Mouse (Mus musculus) ES-Bruce4 (cell line): Measurements from ENCODE around the gene Pik3r5. TPM values are rescaled to one million over a fixed set of nuclear protein-coding genes. Genes with fewer than 3 reads are reported as not detected.

Experiments used
- H3K27ac ChIP-seq: 2 replicates; pipeline ENCODE4 v1.5.1; 2012; ENCODE audit warnings: low read length, inconsistent platforms; ENCODE audit not compliant: insufficient read depth
- H3K27me3 ChIP-seq: 2 replicates; pipeline ENCODE4 v1.6.1; 2012; ENCODE audit warnings: mild to moderate bottlenecking, low read length, inconsistent platforms; ENCODE audit not compliant: control insufficient read depth, poor library complexity, insufficient read depth, severe bottlenecking
- H3K36me3 ChIP-seq: 2 replicates; pipeline ENCODE4 v1.6.1; 2012; ENCODE audit warnings: inconsistent platforms, mild to moderate bottlenecking, low read length, moderate library complexity; ENCODE audit not compliant: control insufficient read depth, poor library complexity, insufficient read depth, severe bottlenecking
- H3K4me1 ChIP-seq: one replicate; pipeline ENCODE4 v1.8.1; 2011; ENCODE audit warnings: low read length; ENCODE audit not compliant: control insufficient read depth, insufficient read depth
- H3K4me3 ChIP-seq: 2 replicates; pipeline ENCODE4 v1.5.1; 2011; ENCODE audit warnings: low read depth, mild to moderate bottlenecking, low read length
- H3K9ac ChIP-seq: 2 replicates; pipeline ENCODE4 v1.6.1; 2012; ENCODE audit warnings: low read depth, mild to moderate bottlenecking, inconsistent platforms; ENCODE audit not compliant: poor library complexity, severe bottlenecking
- H3K9me3 ChIP-seq: replicated peaks from 2 replicates; pipeline ENCODE4 v1.6.1; 2012; ENCODE audit warnings: mild to moderate bottlenecking, low read length, inconsistent platforms; ENCODE audit not compliant: control insufficient read depth, poor library complexity, insufficient read depth, severe bottlenecking
- CTCF ChIP-seq: IDR thresholded peaks from one replicate; pipeline ENCODE4 v1.8.1; 2011; ENCODE audit warnings: low read depth, low read length
- EP300 ChIP-seq: IDR thresholded peaks from 2 replicates; pipeline ENCODE4 v1.6.1; 2011; ENCODE audit warnings: low read depth, low read length; ENCODE audit not compliant: insufficient read depth
- POLR2A ChIP-seq: IDR thresholded peaks from one replicate; pipeline ENCODE4 v1.8.1; 2011; ENCODE audit warnings: low read length; ENCODE audit not compliant: insufficient read depth
- polyA plus RNA-seq: library from polyadenylated mRNA; stranded (reverse); fragments of >200 nt; gene quantifications from 2 replicates; pipeline ENCODE4 v1.2.4, GENCODE M21; 2011; ENCODE audit warnings: low read depth; ENCODE audit not compliant: missing spikeins, insufficient read depth, insufficient read length

Gene Pik3r5
- polyA plus RNA-seq, 1 experiment: 1.7 TPM

GRCm38 (mm10) chr11:68453301-68453700 is 21.4 kb downstream of the Pik3r5 start:
- H3K27ac ChIP-seq: no peak overlapping the region
- no peak overlapping the region for H3K9ac ChIP-seq
- H3K4me3 ChIP-seq: no peak overlapping the region
- no peaks in the 10 kb centered on the region for H3K27me3 ChIP-seq
- no peaks in the 10 kb centered on the region for H3K4me1 ChIP-seq
- H3K9me3 ChIP-seq: no peaks in the 10 kb centered on the region
- no peaks in the 10 kb centered on the region for H3K36me3 ChIP-seq
- TF ChIP-seq POLR2A (no peak), EP300 (no peak), CTCF (no peak)

GRCm38 (mm10) chr11:68458086-68458485 is 26.2 kb downstream of the Pik3r5 start:
- Histone ChIP-seq H3K9me3 (no peaks in the 10 kb centered on the region), H3K36me3 (no peaks in the 10 kb centered on the region)
- TF ChIP-seq CTCF (no peak), POLR2A (no peak), EP300 (no peak)

DNA sequence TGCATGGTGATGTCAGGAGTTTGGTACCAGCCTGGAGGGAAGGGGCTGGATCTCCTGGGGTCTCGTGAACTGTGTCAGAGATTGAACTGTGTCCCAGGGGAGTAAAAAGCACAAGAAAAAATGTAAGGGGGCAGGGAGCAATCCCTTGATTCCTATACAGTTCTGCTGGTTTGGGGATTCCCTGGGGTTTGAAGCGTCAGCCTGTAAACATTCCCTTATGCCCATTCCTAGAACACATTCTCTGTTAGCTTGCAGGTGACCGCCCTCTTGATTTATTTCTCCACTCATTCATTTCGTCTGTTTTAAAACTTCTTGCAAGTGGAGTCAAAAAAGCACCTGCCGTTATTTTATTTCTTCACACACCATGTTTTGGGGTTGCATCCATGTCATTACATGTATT is 27.1 kb downstream of the Pik3r5 start:
- TF ChIP-seq EP300 (no peak), POLR2A (no peak)
- Histone ChIP-seq H3K36me3 (no peaks in the 10 kb centered on the region), H3K4me1 (no peaks in the 10 kb centered on the region), H3K9ac (no peak overlapping the region), H3K27ac (no peak overlapping the region), H3K9me3 (no peaks in the 10 kb centered on the region), H3K27me3 (no peaks in the 10 kb centered on the region), H3K4me3 (no peak overlapping the region)

More at GRCm38 (mm10) chr11:68458086-68458485, 26.2 kb downstream of the Pik3r5 start:
- H3K4me1 ChIP-seq: no peaks in the 10 kb centered on the region
- H3K9ac ChIP-seq: no peak overlapping the region
- no peak overlapping the region for H3K4me3 ChIP-seq
- no peaks in the 10 kb centered on the region for H3K27me3 ChIP-seq
- H3K27ac ChIP-seq: no peak overlapping the region

GRCm38 (mm10) chr11:68459486-68459885 is 27.6 kb downstream of the Pik3r5 start:
- Histone ChIP-seq H3K27ac (no peak overlapping the region), H3K9ac (no peak overlapping the region), H3K27me3 (no peaks in the 10 kb centered on the region), H3K4me3 (no peak overlapping the region), H3K9me3 (no peaks in the 10 kb centered on the region), H3K4me1 (no peaks in the 10 kb centered on the region), H3K36me3 (no peaks in the 10 kb centered on the region)
- TF ChIP-seq CTCF (no peak), POLR2A (no peak)

GRCm38 (mm10) chr11:68462716-68463115 is 30.8 kb downstream of the Pik3r5 start:
- no peak overlapping the region for H3K9ac ChIP-seq
- no peaks in the 10 kb centered on the region for H3K36me3 ChIP-seq
- no peak overlapping the region for H3K27ac ChIP-seq
- H3K27me3 ChIP-seq: no peaks in the 10 kb centered on the region
- TF ChIP-seq CTCF (no peak), POLR2A (no peak), EP300 (no peak)
- H3K4me3 ChIP-seq: no peak overlapping the region
- H3K9me3 ChIP-seq: no peaks in the 10 kb centered on the region
- H3K4me1 ChIP-seq: no peaks in the 10 kb centered on the region

DNA sequence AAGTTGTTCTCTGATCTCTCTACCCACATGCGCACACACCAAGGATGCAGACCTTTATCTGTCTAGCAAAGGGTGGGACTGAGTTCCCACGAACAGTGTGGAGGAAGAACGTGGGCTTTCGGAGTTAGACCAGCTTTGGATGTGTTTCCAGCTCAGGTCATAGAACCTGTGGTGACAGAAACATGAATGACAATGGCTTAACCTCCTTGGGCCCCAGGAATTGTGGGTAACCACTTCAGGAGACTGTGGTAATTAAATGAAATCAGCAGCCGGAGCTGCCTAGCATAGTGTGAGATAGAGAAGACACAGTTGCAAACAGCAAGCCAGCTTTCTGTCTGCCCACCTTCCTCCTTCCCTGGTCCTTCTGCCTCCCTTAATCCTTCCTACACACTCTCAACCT is 32.3 kb downstream of the Pik3r5 start:
- no peaks in the 10 kb centered on the region for H3K27me3 ChIP-seq
- TF ChIP-seq POLR2A (no peak), EP300 (no peak), CTCF (no peak)
- no peak overlapping the region for H3K27ac ChIP-seq
- H3K9me3 ChIP-seq: no peaks in the 10 kb centered on the region
- no peak overlapping the region for H3K9ac ChIP-seq
- no peaks in the 10 kb centered on the region for H3K36me3 ChIP-seq
- no peak overlapping the region for H3K4me3 ChIP-seq
- H3K4me1 ChIP-seq: no peaks in the 10 kb centered on the region
